Mouse (Mus musculus) liver, adult (tissue): ENCODE results near the gene Usp54.

Experiments
- GATA4 ChIP-seq: IDR thresholded peaks from 2 replicates; pipeline ENCODE4 v1.6.1; 2014; ENCODE audit warnings: mild to moderate bottlenecking, low read length; ENCODE audit not compliant: insufficient replicate concordance

Usp54 gene

GRCm38 (mm10) chr14:20640644-20641437, at the start of gene Usp54:
Usp54 (minus strand) TSS chr14:20641063.
- peak; percentile 43; the same call in 1 of the 2 replicates for TF ChIP-seq GATA4

GRCm38 (mm10) chr14:20689009-20689408, 48.1 kb upstream of the Usp54 start:
- TF ChIP-seq GATA4 = no peak

DNA sequence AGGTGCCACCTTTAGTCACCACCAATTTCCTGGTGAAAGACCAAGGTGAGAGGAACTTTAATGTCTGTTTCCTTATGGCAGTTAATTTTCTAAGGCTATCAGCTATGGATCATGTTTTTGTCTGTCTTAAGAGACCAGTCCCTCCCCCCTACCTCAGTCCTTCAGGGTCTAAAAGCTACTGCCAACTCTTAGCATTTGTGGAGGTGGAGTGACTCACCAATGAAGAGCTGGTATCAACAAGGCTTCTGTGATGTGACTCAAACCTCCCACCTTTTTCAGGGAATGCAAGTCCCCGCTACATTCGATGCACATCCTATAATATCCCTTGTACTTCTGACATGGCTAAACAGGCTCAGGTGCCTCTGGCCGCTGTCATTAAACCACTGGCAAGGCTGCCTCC, 45.7 kb upstream of the Usp54 start:
- TF ChIP-seq GATA4 = no peak

- no peak for TF ChIP-seq GATA4
These were observed 41.6 kb upstream of the Usp54 start for GRCm38 (mm10) chr14:20682498-20682897.

DNA sequence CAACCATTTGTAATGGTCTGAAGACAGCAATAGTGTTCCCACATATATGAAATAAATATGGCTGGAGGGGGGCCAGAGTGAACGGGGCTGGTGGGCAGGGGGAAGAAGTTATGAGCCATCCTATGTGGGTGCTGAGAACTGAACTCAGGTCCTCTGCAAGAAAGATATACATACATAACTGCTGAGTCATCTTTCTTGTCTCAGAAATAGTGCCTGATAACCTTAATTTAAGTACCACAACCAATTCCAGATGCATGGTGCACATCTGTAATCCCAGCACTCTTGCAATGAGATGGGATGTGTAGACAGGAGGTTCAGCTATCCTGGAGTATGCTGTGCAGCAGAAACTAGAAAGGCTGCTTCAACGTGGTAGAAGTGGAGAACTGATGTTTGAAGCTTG, 40.9 kb upstream of the Usp54 start:
- TF ChIP-seq GATA4 = no peak

DNA sequence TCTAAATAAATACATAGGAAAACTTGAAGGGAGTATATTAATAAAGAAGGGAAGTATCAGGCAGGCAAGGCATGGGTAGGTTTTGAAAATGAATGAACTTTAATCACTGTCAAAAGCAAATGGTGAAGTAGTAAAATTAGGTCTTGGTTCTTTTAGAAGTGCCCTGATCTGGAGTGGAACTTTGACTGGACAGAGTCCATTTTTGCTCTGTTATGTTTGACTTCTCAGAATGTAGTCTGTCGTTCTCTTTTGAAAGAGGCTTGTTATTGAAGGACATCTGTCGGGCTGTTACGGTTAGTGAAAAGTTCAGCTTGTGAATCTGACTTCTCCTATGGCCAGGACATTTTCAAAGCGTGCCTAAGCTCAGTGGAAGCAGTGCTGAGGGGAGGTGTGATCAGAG, 37.0 kb upstream of the Usp54 start:
- no peak for TF ChIP-seq GATA4

GRCm38 (mm10) chr14:20674064-20674833, 33.4 kb upstream of the Usp54 start, which contains the start of gene Sec24c:
Sec24c (plus strand) TSS chr14:20674308.
- TF ChIP-seq GATA4 = no peak

DNA sequence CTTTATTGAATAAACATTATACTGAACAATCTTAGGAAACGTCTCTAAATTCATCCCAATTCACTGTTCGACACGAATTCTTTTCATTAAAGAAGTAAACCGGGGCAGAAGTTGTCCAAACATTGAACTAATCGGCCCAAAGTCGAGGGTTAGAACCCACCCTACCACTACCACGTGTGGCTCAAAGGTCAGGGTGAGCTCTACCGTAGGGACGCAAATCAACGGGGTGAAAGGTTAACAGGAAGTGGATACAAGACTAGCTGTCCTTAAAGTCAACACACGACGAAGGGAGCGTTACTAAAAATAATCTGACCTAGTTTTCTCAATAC, 32.8 kb upstream of the Usp54 start:
- TF ChIP-seq GATA4 = no peak

DNA sequence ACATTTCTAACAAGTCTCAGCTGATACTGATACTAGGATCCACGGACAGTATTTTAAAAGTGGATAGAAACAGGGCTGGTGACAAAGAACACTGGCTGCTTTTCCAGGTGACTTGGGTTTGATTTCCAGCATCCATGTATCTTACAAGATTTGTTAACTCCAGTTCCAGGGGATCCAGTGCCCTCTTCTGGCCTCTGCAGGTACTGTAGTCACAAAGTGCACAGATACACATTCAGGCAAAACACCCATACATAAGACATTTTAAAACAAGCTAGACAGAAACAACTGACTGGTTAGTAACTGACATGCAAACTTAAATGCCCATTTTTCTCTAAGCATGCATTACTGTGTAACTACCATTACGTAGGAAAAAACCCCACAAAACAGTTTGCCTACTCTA, 32.1 kb upstream of the Usp54 start:
- no peak for TF ChIP-seq GATA4

DNA sequence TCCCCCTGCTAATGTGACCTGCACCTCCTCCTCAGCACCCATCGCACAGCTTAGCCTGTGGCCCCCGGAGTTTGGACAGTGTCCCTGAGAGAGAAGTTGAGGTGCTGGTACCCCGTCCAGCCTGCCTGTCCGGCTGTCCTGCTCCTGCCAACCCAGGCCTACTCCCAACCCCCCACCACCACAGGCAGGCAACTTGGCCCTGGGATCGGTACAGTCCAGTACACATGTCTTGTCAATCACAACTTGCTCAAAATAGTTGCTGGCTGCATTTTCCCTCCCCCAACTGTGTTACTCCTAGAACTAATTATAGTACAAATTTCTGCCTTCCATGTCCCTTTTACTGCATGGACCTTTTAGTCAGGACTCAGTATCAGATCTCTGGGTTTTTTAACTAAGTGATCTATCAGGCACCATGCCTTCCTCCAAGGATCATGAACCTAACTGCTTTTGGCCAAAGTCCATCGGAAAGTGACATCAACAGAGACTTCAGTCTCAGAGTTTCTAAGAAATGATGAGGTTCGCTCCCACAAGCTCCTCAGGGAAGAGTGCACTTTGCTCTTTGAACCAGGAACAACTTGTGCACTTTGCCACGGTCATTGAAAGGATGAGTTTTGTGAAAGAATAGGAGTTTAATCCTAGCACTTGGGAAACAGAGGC, 27.4 kb upstream of the Usp54 start, which contains the start of gene Synpo2l:
Gene Synpo2l, minus strand, starts transcription at position 201 of the 657 bp plus-strand sequence.
- no peak for TF ChIP-seq GATA4

GRCm38 (mm10) chr14:20667469-20667868, 26.6 kb upstream of the Usp54 start:
- TF ChIP-seq GATA4 = no peak

DNA sequence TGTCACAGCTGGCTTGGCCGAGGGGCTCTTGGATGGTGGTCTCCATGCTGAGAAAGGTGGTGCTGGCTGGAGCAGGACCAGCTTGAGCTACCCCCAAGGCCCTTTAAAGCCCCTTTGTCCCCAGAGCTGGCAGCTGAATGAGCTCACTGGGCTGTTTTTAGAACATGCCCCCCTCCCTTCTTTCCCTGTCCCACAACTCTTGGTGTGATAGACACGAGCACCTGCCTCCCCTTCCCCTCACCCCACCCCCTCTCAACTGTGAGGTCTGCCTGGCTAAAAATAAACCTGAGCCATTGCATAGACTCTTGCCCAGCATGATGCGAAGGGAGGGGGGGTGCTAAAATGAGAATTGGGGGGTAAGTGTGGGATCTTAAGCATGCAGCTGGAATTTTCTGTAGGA, 23.6 kb upstream of the Usp54 start:
- TF ChIP-seq GATA4 = no peak

DNA sequence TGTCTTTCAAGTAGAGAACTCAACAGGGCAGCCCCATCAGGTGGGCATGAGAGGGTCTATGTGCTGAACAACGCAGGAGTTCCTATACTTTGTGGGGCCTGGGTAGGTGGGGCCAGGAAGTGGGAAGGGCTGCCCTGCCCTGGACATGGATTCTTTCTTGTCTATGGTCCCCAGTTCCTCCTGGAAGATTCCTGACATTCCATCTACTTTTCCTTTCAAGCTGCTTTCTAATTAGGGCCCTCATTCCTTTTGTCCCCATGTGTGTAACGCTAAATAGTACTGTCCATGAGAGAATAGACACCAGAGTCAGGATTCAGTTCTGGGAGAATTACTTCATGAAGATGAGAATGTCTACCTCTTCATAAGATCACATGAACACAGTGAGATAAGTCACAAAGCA, 22.7 kb upstream of the Usp54 start:
- TF ChIP-seq GATA4 = no peak

GRCm38 (mm10) chr14:20662740-20663139, 21.9 kb upstream of the Usp54 start:
- no peak for TF ChIP-seq GATA4

DNA sequence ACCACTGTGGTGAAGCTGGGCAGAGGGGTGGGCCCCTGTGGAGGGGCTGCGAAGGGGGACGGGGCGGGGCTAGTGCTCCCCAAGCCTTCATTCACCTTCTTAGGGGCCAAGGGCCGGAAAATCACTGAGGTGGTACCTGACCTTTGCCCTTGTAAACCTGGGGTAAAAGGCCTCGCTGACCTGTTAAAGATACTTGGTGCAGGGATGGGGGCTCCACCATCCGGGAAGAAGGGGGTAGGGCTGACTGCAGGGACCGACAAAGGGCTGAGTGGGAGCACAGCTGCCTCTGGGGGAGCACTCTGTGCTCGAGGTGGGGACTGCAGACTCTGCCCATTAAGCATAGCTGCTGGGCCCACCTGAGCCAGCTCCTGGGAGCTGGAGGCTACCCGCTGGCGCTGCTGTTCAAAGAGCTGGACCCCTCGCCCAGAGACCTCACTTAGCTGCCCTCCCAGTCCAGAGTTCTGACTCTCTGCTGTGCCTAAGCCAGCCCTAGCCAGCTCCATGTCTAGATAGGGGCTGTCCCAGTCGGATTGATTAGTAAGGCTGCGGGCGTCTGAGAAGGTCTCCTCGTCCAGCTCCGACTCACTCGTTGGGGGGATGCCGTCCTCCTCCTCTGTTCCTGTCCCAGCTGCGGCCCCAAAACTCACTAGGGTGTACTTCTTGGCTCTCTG, 20.9 kb upstream of the Usp54 start:
- no peak for TF ChIP-seq GATA4

DNA sequence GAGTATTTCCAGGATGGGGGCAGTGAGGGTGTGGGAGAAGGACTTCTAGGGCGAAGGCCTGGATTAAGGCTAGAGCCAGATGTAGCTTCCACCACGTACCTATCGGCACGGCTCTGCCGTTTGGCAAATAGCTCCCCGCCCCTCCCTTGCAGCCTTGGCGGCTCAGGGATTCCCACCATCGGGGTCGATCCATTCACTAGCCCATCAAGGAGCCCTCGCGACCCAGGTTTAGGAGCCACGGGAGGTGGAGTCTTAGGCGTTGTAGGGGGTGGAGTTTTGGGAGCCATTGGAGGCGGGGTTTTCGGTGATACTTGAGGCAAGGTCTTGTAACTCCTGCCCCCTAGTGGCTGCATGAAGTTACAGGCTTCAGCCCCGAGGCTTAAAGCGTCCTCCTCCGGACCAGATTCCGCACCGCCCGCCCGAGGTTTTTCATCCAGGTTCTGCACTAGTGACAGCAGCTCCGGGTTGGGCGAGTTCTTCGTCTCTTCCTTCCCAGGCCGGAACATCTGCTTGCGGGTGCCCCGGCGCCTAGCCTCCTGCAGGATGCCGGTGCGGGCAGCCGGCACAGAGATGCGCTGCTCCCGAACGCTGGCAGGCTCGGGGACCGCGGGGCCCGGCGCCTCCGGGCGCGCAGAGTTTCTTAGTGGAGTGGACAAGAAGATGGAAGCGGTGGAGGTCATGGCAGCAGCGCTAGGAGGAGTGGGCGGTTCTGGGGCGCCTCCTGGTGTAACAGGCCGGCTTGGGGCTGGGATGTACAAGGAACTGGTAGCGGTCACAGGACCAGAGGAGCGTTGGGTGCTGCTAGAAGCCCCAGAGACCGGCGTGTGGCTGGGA, 20.2 kb upstream of the Usp54 start:
- TF ChIP-seq GATA4 = no peak
